Mouse (Mus musculus) gastrocnemius, adult 8-10 months (tissue): ENCODE results near the gene Tmem86a. TPM values are rescaled to one million over a fixed set of nuclear protein-coding genes. Genes with fewer than 3 reads are reported as not detected.
"Not testable (repeated sequence)": the region's sequence is repeated elsewhere in the genome, so short reads cannot be mapped to it uniquely, and the experiment has no call there.

Experiments
- DNase-seq, 2 experiments: peaks; one replicate each; pipeline ENCODE4 v3.0.0; 2022; ENCODE audit warnings: low spot score in 2 of 2
- total RNA-seq, 4 experiments: library from RNA; stranded (reverse); gene quantifications; 2 replicates each; pipeline ENCODE4 v1.2.4; 2022

The Tmem86a gene
- total RNA-seq, 4 experiments from 2014 or later: 4.1 to 7.5 (median 5.0) TPM

DNA sequence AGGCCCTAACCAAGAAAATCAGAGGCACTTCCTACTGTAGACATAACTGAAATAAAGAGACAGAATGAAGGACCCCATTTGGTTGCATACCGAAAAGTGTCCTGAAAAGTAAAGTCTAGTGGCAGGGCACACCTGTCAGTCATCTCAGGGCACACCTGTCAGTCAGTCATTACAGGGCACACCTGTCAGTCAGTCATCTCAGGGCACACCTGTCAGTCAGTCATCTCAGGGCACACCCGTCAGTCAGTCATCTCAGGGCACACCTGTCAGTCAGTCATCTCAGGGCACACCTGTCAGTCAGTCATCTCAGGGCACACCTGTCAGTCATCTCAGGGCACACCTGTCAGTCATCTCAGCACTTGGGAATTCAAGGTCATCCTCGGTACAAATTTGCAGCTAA lies 23.5 kb upstream of the Tmem86a start:
- DNase-seq: not testable (repeated sequence)

DNA sequence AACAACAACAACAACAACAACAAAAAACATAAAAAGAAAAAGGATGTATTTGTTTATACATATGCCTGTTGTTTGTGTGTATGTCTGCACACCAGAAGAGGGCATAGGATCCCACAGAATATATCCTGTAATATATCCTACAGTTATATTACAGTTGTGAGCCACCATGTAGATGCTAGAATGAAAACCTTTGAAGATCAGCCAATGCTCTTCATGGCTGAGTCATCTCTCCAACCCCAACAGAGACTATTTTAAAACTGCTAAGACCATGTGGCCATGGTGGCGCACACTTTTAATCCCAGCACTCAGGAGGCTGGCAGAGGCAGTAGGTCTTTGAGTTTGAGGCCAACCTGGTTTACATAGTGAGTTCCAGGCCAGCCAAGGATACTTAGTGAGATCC lies 22.9 kb upstream of the Tmem86a start:
- no peak for DNase-seq

DNA sequence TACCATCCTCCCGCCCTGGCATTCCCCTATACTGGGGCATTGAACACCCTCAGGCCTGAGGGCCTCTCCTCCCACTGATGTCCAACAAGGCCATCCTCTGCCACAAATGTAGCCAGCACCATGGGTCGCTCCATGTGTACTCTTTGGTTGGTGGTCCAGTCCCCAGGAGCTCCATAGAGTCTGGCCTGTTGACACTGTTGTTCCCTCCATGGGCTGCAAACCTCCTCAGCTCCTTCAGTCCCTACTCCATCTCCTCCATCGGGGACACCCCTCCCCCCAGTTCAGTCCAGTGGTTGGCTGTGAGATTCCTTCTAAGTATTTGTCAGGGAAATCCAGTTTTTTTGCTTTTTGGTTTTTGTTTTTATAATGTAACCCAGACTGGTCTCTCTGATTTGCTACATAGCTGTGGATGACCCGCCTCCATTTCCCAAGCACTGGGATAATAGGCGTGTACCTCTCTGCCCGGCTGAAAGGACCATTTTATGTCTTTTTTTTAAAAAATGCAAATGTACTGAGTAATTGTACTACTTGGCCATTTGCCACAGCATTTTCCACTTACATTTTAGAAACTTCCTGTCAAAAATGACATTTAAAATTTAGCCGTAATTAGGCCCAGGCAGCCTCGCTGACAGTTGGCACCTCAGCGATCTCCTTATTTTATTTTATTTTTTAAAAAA lies 19.7 kb upstream of the Tmem86a start:
- DNase-seq: no peak

DNA sequence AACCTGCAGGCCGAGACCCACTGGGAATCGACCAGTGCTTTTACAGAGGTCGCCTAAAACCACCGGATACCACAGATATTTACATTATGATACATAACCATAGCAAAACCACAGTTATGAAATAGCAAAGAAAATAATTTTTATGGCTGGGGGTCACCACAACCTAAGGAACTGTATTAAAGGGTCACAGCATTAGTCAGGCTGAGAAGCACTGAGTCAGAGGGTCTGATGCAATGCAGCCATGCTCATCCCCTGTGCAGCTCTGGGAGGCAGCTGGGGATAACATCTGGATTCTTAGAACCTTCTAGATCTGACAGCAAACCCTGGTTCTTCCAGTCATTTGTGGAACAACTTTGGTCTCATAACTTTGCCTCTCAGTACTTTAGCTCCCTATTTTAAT lies 19.0 kb upstream of the Tmem86a start:
- DNase-seq: no peak

DNA sequence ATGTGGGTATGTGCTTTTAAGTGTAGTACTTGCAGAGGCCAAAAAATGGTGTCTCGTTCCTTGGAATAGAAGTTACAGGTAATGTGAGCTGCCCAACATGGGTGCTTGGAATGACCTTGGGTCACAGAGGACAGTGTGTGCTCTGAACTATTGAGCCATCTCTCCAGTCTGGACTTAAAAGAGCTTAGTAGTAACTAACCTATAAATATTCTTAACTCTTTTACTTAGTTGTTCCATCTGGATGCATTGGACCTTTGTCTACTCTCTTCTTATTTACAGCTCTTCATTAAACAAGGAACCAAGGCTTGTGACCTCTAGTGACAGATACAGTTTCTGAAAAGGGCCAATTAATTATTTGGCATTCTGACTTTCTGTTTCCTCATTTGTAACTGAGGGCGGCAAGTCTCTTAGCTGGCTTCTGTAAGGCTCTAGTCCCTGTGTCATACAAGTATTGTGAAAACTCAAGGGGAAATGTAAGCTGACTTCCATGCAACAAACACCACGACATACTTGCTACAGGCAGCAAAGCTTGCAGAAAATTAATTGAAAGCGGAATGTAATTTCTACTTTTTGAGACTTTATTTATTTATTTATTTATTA lies 15.5 kb upstream of the Tmem86a start:
- no peak for DNase-seq

DNA sequence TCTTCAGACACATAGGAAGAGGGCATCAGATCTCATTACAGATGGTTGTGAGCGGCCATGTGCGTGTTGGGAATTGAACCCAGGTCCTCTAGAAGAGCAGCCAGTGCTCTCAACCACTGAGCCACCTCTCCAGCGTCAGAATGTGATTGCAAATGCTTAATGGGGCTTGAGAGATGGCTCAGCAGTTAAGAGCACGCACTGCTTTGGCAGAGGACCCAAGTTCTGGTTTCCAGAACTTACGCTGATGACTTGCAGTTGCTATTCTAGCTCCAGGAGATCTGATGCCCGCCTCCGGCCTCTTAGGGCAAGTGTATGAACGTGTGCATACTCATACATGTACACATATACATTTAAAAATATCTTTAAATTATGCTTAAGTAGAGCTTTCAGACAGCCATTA lies 15.0 kb upstream of the Tmem86a start:
- DNase-seq: no peak

DNA sequence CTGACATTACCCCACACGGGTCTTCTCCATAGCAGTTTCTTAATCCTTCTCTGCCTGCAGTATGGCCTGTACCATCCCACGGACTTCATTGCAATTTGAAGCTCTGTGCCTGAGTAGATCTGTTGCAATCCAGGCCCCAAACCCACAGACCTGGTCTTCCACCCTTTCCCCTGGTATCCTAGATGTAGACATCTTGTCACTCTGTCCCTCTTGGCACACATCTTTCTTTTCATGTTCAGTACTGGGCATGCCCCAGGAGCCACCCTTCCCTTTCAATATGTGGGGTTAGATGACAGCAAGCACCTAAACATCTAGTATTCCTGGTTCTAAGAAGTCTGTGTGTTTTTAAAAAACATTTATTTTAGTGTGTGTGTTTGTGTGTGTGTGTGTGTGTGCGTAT lies 8.7 kb upstream of the Tmem86a start:
- no peak for DNase-seq

DNA sequence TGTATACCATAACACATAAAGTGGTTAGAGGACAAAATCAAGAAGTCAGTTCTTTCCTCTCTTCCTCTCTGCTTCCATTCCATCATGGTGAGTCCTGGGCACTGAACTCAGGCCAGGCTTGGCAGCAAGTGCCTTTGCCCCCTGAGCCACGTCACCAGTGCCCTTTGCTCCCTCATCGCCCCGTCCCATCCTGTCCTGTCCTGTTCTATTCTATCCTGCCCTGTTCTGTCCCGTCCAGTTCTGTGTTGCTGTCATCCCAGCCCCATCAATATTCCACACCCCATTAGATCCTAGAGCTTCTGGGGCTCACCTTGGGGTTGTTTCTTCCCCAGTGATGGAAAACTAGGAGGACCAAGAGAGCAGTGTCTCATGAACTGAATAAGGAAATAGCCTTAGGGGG lies 8.3 kb upstream of the Tmem86a start:
- DNase-seq: no peak

DNA sequence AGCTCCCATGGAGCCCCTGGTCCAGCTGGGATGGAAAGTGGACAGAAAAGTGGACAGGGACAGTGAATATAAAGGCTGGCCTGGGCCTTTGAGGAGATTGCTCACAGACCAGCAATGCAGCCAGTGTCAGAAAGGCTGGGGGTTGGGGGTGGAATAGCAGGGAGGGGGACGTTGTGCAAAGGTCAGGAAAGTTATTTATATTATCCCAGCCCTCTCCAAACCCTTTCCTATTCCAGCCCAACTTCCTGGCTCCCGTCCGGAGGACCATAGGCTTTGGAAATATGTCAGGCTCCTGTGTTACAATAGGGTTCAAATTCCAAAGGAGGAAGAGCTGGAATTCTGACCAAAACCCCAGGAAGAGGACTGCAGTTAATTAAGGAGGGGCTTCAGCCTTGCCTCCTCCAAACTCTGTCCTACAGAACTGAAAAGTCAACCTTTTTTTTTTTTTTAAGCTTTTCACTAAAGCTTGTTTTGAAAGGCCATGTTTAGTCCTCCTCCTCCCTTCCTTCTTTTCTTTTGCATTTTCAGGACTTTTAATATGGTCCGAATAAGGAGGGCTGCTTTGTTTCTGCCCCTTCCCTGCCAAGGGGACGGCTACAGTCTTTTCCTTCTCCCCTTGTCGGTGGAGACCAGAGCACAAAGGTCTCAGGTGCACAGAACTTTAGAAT lies 7.4 kb upstream of the Tmem86a start:
- DNase-seq: no peak

DNA sequence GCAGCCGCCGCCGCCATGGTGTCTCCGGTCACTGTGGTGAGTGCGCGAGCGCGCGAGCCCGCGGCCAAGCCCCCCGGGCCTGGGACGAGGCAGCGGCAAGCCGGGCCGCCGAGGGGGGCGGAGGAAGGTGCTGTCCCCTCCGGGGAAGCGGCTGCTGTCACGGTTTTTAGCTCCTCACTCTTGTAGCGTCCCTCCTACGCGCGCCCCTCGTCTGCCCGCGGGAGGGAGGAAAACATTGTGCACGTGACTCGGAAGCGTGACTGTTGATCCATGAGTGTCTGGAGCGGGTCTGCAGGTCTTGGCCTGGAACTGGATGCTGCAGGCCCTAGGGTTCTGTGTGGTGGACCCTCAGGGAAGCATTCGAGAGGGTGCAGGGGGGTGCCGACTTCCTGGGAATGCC lies 365 bp downstream of the Tmem86a start:
- DNase-seq: no peak

DNA sequence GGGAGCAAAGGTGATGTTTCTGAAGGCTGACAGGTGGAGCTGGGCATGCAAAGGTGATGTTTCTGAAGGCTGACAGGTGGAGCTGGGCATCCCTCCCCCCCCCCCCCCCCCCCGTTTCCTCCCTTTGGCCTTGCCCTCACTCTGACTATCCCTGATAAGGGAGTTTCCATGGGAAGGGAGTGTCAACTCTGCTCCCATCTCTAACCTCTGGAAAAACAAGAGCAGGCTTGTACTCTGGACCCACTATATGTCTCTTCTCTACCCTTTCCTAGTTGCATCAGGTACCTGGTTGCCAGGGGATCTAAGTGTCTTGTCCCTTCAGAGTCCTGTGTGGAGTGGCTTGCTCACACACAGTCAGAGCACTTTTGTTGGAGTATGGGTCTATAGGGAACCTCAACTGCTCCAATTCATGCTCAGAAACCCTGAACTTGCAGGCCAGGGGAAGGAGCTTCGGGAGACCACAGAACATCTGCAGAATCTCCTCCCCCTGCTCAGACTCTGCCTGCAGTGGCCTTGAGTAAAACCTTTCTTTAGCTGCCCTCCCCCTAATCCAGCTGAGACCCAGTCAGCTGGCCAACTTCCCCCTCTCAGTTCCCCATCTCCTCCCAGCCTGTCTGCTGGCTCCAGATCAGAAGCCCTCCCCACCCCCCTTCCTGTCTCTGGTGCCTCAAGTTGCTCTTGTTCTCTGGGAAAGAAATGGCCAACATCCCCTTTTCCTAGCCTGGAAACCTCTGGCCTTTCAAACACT lies 1.2 kb downstream of the Tmem86a start:
- DNase-seq: peak in 1 of 2 experiments; percentile 19

DNA sequence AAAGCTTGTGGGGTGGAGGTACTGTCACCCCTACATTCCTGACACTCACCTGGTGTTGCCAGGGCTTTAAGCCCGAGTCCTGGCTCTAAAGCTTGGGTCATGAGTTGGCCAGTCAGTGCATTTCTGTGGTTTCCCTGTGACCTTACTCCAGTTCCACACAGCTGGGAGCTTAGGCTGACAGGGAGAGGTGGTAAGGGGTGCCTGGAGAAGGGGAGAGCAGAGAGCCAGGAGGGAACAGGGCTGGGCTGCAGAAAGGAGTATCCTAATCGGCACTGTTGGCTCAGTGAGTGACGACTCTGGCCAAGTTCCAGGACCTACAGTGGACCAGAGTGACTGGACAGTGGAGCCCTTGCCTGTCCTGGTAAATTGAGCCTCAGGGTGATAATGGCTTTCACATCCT lies 1.9 kb downstream of the Tmem86a start:
- DNase-seq: peak; percentile 13 to 22

DNA sequence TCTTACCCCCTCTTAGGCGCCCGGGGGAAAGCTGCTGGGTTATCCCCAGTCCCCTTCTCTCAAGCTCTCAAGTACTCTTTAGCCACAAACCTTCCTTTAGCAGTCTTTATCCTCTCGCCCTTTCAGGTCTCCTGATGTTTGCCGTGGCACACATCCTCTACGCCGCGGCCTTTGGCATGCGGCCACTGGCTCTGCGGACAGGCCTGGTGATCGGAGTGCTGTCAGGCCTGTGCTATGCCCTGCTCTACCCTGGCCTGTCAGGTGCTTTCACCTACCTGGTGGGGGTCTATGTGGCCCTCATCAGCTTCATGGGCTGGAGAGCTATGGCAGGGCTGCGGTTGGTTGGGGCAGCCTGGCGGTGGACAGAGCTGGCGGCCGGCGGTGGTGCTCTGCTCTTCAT lies 2.9 kb downstream of the Tmem86a start:
- peak in 1 of 2 experiments; percentile 6 for DNase-seq

DNA sequence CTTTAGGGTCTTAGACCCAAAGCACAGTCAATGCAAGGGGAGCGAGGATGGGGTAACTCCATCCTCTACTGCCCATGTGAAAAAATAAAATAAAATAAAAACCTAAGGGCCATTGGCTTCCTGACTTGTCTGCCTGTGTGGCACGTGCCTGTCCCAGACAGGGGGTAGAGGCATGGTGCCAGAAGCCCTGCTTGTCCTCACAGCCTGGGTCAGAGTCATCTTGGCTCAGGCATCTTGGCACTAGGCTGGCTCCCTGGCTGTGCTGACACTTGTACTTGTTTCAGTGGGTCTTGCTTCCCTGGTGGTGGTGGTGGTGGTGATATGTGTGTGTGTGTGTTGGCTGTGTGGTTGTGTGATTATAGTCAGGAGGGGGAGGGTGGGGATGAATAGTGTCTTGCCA lies 4.3 kb downstream of the Tmem86a start:
- no peak for DNase-seq

DNA sequence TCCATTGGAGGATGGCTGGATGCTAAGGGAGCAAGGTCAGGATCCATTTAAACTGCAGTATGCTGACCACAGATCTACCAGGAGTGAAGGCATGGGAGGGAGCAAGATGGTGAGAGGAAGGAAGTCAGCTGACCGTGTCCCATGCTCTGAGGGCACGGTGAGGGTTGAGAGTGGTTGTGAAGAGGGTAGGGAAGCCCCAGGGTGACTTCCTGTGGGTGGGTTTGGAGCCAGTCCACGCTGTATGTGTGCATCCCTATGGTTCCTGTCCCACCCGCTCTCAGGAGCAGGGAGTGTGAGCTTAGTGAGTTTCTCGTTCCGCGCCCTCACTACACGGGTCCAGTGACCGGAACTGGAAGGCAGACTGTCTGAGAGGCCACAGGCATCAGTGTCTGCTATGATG lies 5.3 kb downstream of the Tmem86a start:
- no peak for DNase-seq

DNA sequence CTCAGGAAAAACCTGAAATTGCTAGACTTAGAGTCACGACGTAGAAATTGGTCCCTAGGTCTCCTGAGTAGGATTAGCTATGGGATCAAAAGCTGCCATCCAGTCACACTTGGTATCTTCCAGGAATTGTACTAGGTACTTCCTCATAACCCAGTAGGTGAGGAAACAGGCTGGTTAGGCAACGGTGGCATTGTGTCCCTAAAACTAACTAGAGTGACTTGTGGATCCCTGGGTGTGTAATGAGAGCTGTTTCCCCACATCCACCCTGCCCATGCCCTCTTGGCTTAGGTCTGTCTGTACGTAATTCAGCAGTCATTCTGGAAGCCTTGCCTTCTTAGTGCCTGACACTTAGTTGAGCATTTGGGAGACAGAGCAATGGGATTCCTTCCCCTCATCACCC lies 5.9 kb downstream of the Tmem86a start:
- no peak for DNase-seq

DNA sequence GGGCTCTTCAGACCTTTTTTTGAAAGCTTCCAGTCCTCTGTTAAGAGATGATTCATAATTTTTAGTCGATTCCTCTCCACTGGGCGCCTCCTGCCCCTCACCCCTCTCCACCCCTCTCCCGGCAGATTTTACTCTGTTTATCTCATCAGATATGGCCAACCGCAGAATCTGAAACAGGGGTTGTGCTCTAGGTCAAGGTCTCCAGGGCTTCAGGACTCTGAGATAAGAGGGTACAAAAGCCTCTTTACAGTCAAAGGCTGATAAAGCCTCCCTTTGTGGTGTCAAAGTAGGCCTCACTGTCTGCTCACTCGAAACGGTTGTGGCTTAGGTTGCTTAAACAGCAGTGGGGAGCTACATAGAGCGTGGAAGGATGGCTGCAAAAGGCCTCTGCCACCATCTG lies 8.9 kb downstream of the Tmem86a start:
- DNase-seq: no peak

DNA sequence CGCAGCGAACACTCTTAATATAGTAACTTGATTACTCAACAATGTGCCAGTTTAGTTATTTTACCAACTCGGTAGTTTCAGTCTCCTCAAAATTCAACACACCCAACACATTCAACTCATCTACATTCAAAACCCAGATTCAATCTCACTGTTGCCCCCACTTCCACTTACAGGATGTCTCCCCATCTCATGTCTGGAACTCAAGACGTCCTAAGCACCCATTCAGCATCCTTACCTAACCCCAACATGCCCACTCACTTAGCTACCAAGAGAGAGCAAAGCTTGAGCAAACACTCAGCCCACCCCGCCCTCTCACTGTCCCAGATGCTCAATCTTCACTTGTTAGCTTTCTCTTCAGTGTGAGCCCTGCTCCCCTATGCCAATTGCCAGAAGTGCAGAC lies 11.2 kb downstream of the Tmem86a start:
- DNase-seq: no peak

DNA sequence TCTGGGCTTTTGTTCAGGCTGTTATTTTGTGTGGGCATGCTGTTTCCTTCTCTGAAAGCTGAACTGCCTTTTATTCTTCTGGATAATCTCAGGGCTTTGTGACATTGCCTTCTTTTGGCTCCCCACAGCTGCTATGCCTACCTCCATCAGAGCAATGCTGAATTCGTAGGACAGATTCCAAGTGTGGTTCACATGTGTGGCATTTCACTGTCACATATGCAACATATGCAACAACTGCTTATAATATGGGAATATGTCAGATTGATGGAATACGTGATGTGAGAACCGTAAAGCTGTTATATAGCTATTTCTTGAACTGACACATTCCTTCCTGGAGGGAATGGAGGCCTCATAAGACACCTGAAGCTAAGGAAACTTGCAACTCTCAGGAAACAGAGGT lies 16.5 kb downstream of the Tmem86a start:
- DNase-seq: no peak

DNA sequence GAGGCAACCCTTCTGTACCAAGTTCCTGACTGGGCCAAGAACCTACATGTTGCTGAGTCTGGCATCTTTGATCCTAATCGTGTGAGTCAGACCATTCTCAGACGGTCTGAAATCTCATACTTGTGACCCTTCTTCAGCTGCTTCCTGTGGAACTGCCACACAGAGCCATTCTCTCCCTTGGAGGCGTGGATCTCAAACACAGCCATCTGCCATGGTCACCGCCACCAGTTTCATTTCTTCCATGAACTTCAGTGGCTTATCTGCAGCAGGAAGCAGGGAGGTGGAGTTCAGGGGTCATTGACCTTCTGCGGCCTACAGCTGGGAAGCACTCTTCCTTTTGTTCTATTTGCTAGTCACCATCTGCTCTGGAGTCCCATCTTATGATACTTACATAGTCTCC lies 17.5 kb downstream of the Tmem86a start:
- no peak for DNase-seq

DNA sequence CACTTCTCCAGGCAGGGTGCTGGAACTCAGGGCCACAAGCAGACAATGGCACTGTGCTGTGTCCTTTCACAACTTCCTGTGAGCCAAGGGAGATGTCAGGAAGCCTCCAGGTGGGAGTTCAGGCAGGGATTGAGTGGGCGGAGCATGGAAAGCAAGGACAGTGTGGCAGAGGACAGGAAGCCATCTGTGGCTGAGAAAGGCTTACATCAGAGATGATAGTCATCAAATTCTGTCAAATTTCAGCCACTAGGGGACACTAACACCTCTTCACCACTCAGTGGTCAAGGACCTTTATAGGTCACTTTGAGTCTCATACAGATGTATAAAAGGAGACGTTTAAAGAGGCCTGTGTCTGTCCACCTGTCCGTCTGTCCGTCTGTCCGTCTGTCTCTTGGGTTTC lies 22.1 kb downstream of the Tmem86a start:
- no peak for DNase-seq
